Mouse (Mus musculus) MEL (cell line): Measurements from ENCODE around the gene Cep170. TPM values are rescaled to one million over a fixed set of nuclear protein-coding genes. Genes with fewer than 3 reads are reported as not detected.
A peak's percentile ranks its signal among the peaks of the same experiment; 100 is the strongest.

Source experiments
- DNase-seq: peaks from one replicate; pipeline ENCODE4 v3.0.0; 2011; ENCODE audit warnings: low read depth, low spot score
- H3K27ac ChIP-seq: 2 replicates; pipeline ENCODE4 v1.5.1; 2012; ENCODE audit warnings: low read depth, mild to moderate bottlenecking, control low read depth, low read length, moderate library complexity; ENCODE audit not compliant: control insufficient read depth
- H3K27me3 ChIP-seq, 2 experiments: fragments of 150-350 bp in 1 of 2; sonication (generic) in 1 of 2; 2 replicates each; pipeline ENCODE4 v1.6.1; 2012; ENCODE audit warnings: low read length in 2 of 2, mild to moderate bottlenecking in 2 of 2, improper control_type of control experiment in 1 of 2, moderate library complexity in 1 of 2; ENCODE audit not compliant: insufficient read depth in 2 of 2, control insufficient read depth in 1 of 2
- H3K36me3 ChIP-seq, 2 experiments: 2 replicates each; pipeline ENCODE4 v1.6.1; 2012 to 2014; ENCODE audit warnings: low read length in 2 of 2, improper control_type of control experiment in 1 of 2, inconsistent platforms in 1 of 2, mild to moderate bottlenecking in 1 of 2; ENCODE audit not compliant: insufficient read depth in 2 of 2, control insufficient read depth in 1 of 2
- H3K4me1 ChIP-seq, 2 experiments: fragments of 150-350 bp in 1 of 2; sonication (generic) in 1 of 2; 2 replicates each; pipeline ENCODE4 v1.6.1; 2012; ENCODE audit warnings: low read length in 2 of 2, improper control_type of control experiment in 1 of 2, mild to moderate bottlenecking in 1 of 2; ENCODE audit not compliant: insufficient read depth in 2 of 2, control insufficient read depth in 1 of 2
- H3K4me3 ChIP-seq, 2 experiments: fragments of 150-350 bp in 1 of 2; sonication (generic) in 1 of 2; 2 replicates each; pipeline ENCODE4 v1.5.1; 2012; ENCODE audit warnings: low read depth in 2 of 2, low read length in 2 of 2, mild to moderate bottlenecking in 2 of 2, moderate library complexity in 2 of 2, control low read depth in 1 of 2, improper control_type of control experiment in 1 of 2; ENCODE audit not compliant: control insufficient read depth in 1 of 2, insufficient read depth in 1 of 2
- H3K79me2 ChIP-seq: 2 replicates; pipeline ENCODE4 v1.6.1; 2012; ENCODE audit warnings: mild to moderate bottlenecking, low read length, moderate library complexity; ENCODE audit not compliant: control insufficient read depth, poor library complexity, insufficient read depth
- H3K9ac ChIP-seq: 2 replicates; pipeline ENCODE4 v1.6.1; 2012; ENCODE audit warnings: low read depth, mild to moderate bottlenecking, control low read depth, low read length, moderate library complexity; ENCODE audit not compliant: control insufficient read depth, poor library complexity, severe bottlenecking
- H3K9me3 ChIP-seq: fragments of 150-350 bp; sonication (generic); replicated peaks from 2 replicates; pipeline ENCODE4 v1.6.1; 2012; ENCODE audit warnings: mild to moderate bottlenecking, low read length, improper control_type of control experiment, moderate library complexity; ENCODE audit not compliant: insufficient read depth
- GABPA ChIP-seq: IDR thresholded peaks from 2 replicates; pipeline ENCODE4 v1.6.1; 2012; ENCODE audit warnings: low read depth, mild to moderate bottlenecking, inconsistent platforms, low read length, improper control_type of control experiment, moderate library complexity
- JUND ChIP-seq: IDR thresholded peaks from 2 replicates; pipeline ENCODE4 v1.6.1; 2011; ENCODE audit warnings: low read depth, mild to moderate bottlenecking, improper control_type of control experiment, low read length
- KAT2A ChIP-seq: conservative IDR thresholded peaks from 2 replicates; pipeline ENCODE4 v1.6.1; 2012; ENCODE audit warnings: low read depth, low read length, improper control_type of control experiment, inconsistent platforms
- MAFK ChIP-seq: IDR thresholded peaks from 2 replicates; pipeline ENCODE4 v1.6.1; 2011; ENCODE audit warnings: low read depth, mild to moderate bottlenecking, low read length, improper control_type of control experiment, borderline replicate concordance
- RAD21 ChIP-seq: IDR thresholded peaks from 2 replicates; pipeline ENCODE4 v1.6.1; 2011; ENCODE audit warnings: mild to moderate bottlenecking, low read depth, low read length, improper control_type of control experiment
- RCOR1 ChIP-seq: IDR thresholded peaks from 2 replicates; pipeline ENCODE4 v1.6.1; 2012; ENCODE audit warnings: low read depth, mild to moderate bottlenecking, inconsistent platforms, low read length, improper control_type of control experiment
- TBP ChIP-seq: IDR thresholded peaks from 2 replicates; pipeline ENCODE4 v1.8.0; 2011; ENCODE audit warnings: low read depth, low read length, improper control_type of control experiment
- TCF12 ChIP-seq: IDR thresholded peaks from 2 replicates; pipeline ENCODE4 v1.6.1; 2014; ENCODE audit warnings: low read depth, mild to moderate bottlenecking, inconsistent platforms, low read length, improper control_type of control experiment, moderate library complexity
- USF1 ChIP-seq: IDR thresholded peaks from 2 replicates; pipeline ENCODE4 v1.6.1; 2014; ENCODE audit warnings: low read depth, mild to moderate bottlenecking, inconsistent platforms, low read length, improper control_type of control experiment, moderate library complexity
- ZC3H11A ChIP-seq: IDR thresholded peaks from 2 replicates; pipeline ENCODE4 v1.6.1; 2012; ENCODE audit warnings: low read depth, mild to moderate bottlenecking, inconsistent platforms, low read length, improper control_type of control experiment
- polyA plus RNA-seq, 2 experiments: library from polyadenylated mRNA; stranded (reverse) in 1 of 2; unstranded in 1 of 2; fragments of >175 nt in 1 of 2; fragments of >200 nt in 1 of 2; gene quantifications; 2 replicates each; pipeline versions ENCODE4 v1.2.1 to v1.2.4; 2012; ENCODE audit warnings: low replicate concordance in 2 of 2, low read depth in 1 of 2; ENCODE audit not compliant: insufficient read length in 2 of 2, insufficient read depth in 1 of 2, missing spikeins in 1 of 2
- total RNA-seq: library from RNA; depleted of rRNA; stranded (reverse); fragments of 300-350 nt; gene quantifications from 2 replicates; pipeline ENCODE4 v1.2.3, GENCODE M21; 2012

Cep170 gene
- total and polyA plus RNA-seq, 3 experiments: 9.2 to 423 (median 13.9) TPM

DNA sequence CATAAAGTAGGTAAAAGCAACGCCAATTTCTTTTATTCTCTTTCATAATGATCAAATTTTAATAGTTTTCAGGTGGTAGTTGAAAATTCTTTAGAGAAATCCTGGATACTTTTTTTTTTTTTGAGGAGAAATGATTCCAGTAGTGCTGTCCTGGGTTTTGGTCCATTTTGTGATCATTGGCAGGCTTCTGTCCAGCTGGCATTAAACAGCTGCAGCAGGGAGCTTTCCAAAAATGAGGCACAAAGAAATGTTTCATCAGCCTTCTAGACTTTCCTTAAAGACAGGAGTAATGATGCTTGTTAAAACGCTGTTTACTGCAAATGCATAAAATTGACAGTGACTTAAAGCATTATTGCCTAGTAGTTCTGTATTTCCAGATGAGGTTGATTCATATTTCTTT lies 35.5 kb upstream of the Cep170 start:
- no peaks in the 10 kb centered on the region for H3K79me2 ChIP-seq
- peaks cover 0 to 3% of the 10 kb centered on the region in 2 experiments; a peak in 1 of 4 replicates for H3K4me1 ChIP-seq
- no peak overlapping the region for H3K27ac ChIP-seq
- H3K36me3 ChIP-seq: peaks cover 0 to 3% of the 10 kb centered on the region in 2 experiments; a peak in 1 of 4 replicates
- no peaks in the 10 kb centered on the region for H3K27me3 ChIP-seq
- TF ChIP-seq ZC3H11A: no peak
- H3K4me3 ChIP-seq: no peak overlapping the region
- no peaks in the 10 kb centered on the region for H3K9me3 ChIP-seq
- no peak overlapping the region for H3K9ac ChIP-seq
- no peak for DNase-seq

DNA sequence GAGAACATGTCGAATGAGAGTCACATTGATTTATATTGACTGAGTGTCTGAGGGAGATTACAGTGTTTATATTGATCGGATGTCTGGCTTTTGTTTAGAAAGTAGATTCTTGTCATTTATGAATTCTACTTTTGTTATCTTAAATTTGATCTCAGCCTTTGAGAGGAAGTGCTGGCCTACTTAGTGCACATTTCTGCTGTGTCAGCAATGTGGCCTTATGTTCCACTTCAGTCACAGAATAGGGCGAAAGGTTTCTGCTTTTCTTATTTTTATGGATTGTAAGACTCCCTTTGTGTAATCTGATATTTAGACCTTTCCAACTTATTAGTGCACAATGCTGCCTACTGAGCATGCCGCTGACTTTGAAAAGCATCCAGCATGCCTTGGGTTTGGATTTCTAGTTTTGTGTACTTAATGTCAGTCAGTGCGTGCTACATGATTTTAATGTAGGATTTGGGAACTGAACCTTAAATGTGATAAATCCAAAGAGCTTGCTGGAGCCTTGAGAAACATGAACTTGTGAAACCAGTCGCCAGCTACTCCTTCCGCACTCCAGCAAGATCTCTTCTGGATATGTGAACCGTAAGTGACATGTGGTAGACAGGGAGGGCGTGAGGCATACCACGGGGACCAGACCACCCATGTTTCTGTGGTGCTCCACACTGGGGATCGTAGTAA lies 34.9 kb upstream of the Cep170 start:
- Histone ChIP-seq H3K4me1 (peaks cover 0 to 3% of the 10 kb centered on the region in 2 experiments; a peak in 1 of 4 replicates), H3K27me3 (no peaks in the 10 kb centered on the region), H3K9ac (no peak overlapping the region), H3K9me3 (no peaks in the 10 kb centered on the region), H3K79me2 (no peaks in the 10 kb centered on the region), H3K4me3 (no peak overlapping the region), H3K36me3 (peaks cover 0 to 3% of the 10 kb centered on the region in 2 experiments; a peak in 1 of 4 replicates), H3K27ac (no peak overlapping the region)
- TF ChIP-seq MAFK (peak; percentile 94), JUND (no peak)
- no peak for DNase-seq

DNA sequence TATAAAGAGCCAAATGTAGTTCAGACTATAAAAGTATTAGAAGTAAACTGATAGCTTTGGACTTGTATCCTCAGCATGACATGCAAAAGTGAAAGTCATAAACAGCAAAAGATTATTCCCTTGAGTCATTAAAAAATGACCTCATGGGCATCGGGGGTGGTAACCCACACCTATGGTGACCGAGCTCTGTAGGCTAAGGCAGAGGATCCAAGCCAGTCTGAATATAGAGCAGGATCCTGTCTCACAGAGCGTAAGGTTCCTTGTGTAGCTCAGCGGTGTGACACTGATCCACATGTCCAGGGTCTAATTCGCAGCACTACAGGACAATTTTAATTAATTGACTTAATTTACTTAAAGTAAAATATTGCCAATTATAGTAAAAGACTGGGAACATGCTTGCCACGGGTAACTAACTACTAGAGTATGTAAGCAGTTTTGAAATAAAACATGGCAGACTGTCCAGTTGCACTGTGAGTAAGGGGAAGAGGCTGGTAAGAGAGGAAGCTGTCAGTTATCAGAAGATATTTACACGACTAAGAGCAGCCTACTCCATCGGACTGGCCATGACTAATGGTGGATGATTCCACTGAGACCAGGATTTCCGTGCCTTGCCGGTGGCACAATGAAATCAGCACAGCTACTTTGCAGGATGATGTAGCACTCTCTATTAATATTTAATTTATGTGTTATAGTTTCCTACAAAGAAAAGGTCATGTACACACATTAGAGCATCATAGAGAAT lies 33.4 kb upstream of the Cep170 start:
- H3K4me3 ChIP-seq: no peak overlapping the region
- H3K79me2 ChIP-seq: no peaks in the 10 kb centered on the region
- no peaks in the 10 kb centered on the region for H3K9me3 ChIP-seq
- peaks cover 0 to 3% of the 10 kb centered on the region in 2 experiments; a peak in 1 of 4 replicates for H3K36me3 ChIP-seq
- no peaks in the 10 kb centered on the region for H3K27me3 ChIP-seq
- TF ChIP-seq RAD21: no peak
- TF ChIP-seq GABPA: no peak
- no peak for TF ChIP-seq TBP
- TF ChIP-seq USF1: no peak
- TF ChIP-seq TCF12: no peak
- TF ChIP-seq KAT2A: no peak
- TF ChIP-seq RCOR1: no peak
- no peak for DNase-seq
- H3K9ac ChIP-seq: no peak overlapping the region
- peaks cover 0 to 3% of the 10 kb centered on the region in 2 experiments; a peak in 1 of 4 replicates for H3K4me1 ChIP-seq
- no peak overlapping the region for H3K27ac ChIP-seq
